Mouse (Mus musculus) lung, embryonic 16.5 days (tissue): ENCODE data around the gene Zfp830. TPM values are rescaled to one million over a fixed set of nuclear protein-coding genes. Genes with fewer than 3 reads are reported as not detected.

ENCODE experiments used
- ATAC-seq: fragments of 200-750 bp; cut with Nextera tagmentation; 2 replicates; pipeline ENCODE4 v1.8.0; 2017; ENCODE audit warnings: low read depth, mild to moderate bottlenecking, moderate library complexity
- H3K27ac ChIP-seq: fragments of 300-500 bp; sonication (generic); 2 replicates; pipeline ENCODE4 v1.5.1; 2014; ENCODE audit warnings: mild to moderate bottlenecking, control low read depth, low read length
- H3K27me3 ChIP-seq: fragments of 300-500 bp; sonication (generic); 2 replicates; pipeline ENCODE4 v1.6.1; 2014; ENCODE audit warnings: low read depth, low read length, mixed read lengths; ENCODE audit not compliant: control insufficient read depth, insufficient read depth
- H3K36me3 ChIP-seq: fragments of 300-500 bp; sonication (generic); 2 replicates; pipeline ENCODE4 v1.6.1; 2014; ENCODE audit warnings: low read length; ENCODE audit not compliant: control insufficient read depth, insufficient read depth
- H3K4me1 ChIP-seq: fragments of 300-500 bp; sonication (generic); replicated peaks from 2 replicates; pipeline ENCODE4 v1.6.1; 2014; ENCODE audit warnings: low read length, mixed read lengths; ENCODE audit not compliant: control insufficient read depth, insufficient read depth
- H3K4me2 ChIP-seq: fragments of 300-500 bp; sonication (generic); 2 replicates; pipeline ENCODE4 v1.6.1; 2014; ENCODE audit warnings: low read depth, low read length, control low read depth
- H3K4me3 ChIP-seq: fragments of 300-500 bp; sonication (generic); 2 replicates; pipeline ENCODE4 v1.5.1; 2014; ENCODE audit warnings: mild to moderate bottlenecking, low read length, control low read depth
- H3K9ac ChIP-seq: fragments of 300-500 bp; sonication (generic); 2 replicates; pipeline ENCODE4 v1.6.1; 2014; ENCODE audit warnings: low read length, control low read depth
- H3K9me3 ChIP-seq: fragments of 300-500 bp; sonication (generic); 2 replicates; pipeline ENCODE4 v1.6.1; 2016; ENCODE audit warnings: low read length; ENCODE audit not compliant: control insufficient read depth
- WGBS: fragments of 180-500 bp; shearing (Covaris S2); extraction: QIAGEN DNeasy Blood & Tissue Kit; methylation state at CpG from one replicate; pipeline ENCODE4 v1.1.7; 2014; 5-methylcytosine and 5-hydroxymethylcytosine counted together
- polyA plus RNA-seq: library from polyadenylated mRNA; unstranded; fragments of >200 nt; fragmentation: Nextera tagmentation; extraction: Ambion mirVana; gene quantifications from 2 replicates; pipeline ENCODE4 v1.2.1, GENCODE M21; 2015

The Zfp830 gene
- polyA plus RNA-seq, 1 experiment from 2014 or later: 39.6 TPM

DNA sequence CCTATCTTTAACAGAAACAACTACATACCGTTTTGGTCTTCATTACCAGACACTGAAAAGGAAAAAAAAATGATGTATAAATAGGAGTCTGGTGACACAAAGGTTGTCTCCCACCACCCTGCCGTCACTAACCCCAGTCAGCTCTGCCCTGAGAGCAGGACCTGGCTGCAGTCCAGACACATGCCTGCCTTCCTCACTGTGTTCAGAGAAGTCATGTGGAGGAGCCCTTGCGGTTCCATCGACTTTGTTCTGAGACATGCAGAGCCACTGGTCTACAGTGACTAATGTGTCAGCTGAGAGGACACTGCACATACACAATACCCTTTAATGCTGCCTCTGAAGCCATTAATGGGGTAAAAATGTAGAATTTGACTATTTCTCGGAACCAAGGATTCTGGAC, 44.3 kb downstream of the Zfp830 start:
- no peak for ATAC-seq
- H3K36me3 ChIP-seq: peaks cover 1% of the 10 kb centered on the region; the same call in 1 of the 2 replicates
- no peak overlapping the region for H3K4me2 ChIP-seq
- H3K27me3 ChIP-seq: no peaks in the 10 kb centered on the region
- H3K9ac ChIP-seq: no peak overlapping the region
- no peaks in the 10 kb centered on the region for H3K4me1 ChIP-seq
- H3K4me3 ChIP-seq: no peak overlapping the region
- 64% methylated on average over 5 of the region's 5 CpGs for WGBS
- no peak overlapping the region for H3K27ac ChIP-seq
- H3K9me3 ChIP-seq: no peaks in the 10 kb centered on the region

Other genes starting within 250 kb of the Zfp830 start
- 0.30 and 0.44 TPM in 2 replicates for gene Cct6b, start within 50 bp of the Zfp830 start, polyA plus RNA-seq
- gene Lig3, start 16.8 kb downstream of the Zfp830 start, polyA plus RNA-seq: 23.8 and 29.5 TPM in 2 replicates
- 12.7 and 13.4 TPM in 2 replicates for gene Rffl, start 106.9 kb downstream of the Zfp830 start, polyA plus RNA-seq
- gene Rad51d, start 126.3 kb downstream of the Zfp830 start, polyA plus RNA-seq: 13.2 and 14.0 TPM in 2 replicates
- 0.09 and 0.20 TPM in 2 replicates for gene Fndc8, start 127.8 kb downstream of the Zfp830 start, polyA plus RNA-seq
- 23.6 and 30.5 TPM in 2 replicates for gene Nle1, start 144.1 kb downstream of the Zfp830 start, polyA plus RNA-seq
- 14.5 and 16.2 TPM in 2 replicates for gene Unc45b, start 146.2 kb downstream of the Zfp830 start, polyA plus RNA-seq
- gene Slfn5, start 187.0 kb downstream of the Zfp830 start, polyA plus RNA-seq: 4.1 and 4.5 TPM in 2 replicates
- gene Slfn9, start 227.5 kb downstream of the Zfp830 start, polyA plus RNA-seq: 29.3 and 33.9 TPM in 2 replicates